Mouse (Mus musculus) liver, adult (tissue): ENCODE data around the gene Unc5c.

Source experiments
- GATA4 ChIP-seq: IDR thresholded peaks from 2 replicates; pipeline ENCODE4 v1.6.1; 2014; ENCODE audit warnings: mild to moderate bottlenecking, low read length; ENCODE audit not compliant: insufficient replicate concordance

Unc5c gene

GRCm38 (mm10) chr3:141577382-141577781 is 112.4 kb downstream of the Unc5c start:
- no peak for TF ChIP-seq GATA4

- TF ChIP-seq GATA4 = no peak
Measured at GRCm38 (mm10) chr3:141581190-141581891, 116.3 kb downstream of the Unc5c start.

GRCm38 (mm10) chr3:141581892-141582214 is 116.8 kb downstream of the Unc5c start:
- no peak for TF ChIP-seq GATA4

- no peak for TF ChIP-seq GATA4
Measured at GRCm38 (mm10) chr3:141583180-141583579, 118.2 kb downstream of the Unc5c start.

GRCm38 (mm10) chr3:141589392-141590012 is 124.5 kb downstream of the Unc5c start:
- TF ChIP-seq GATA4 = no peak

- no peak for TF ChIP-seq GATA4
Measured at GRCm38 (mm10) chr3:141593249-141593648, 128.2 kb downstream of the Unc5c start.

GRCm38 (mm10) chr3:141594120-141594519 is 129.1 kb downstream of the Unc5c start:
- no peak for TF ChIP-seq GATA4

GRCm38 (mm10) chr3:141595073-141595472 is 130.1 kb downstream of the Unc5c start:
- TF ChIP-seq GATA4 = no peak

- TF ChIP-seq GATA4 = no peak
Measured at GRCm38 (mm10) chr3:141596461-141596860, 131.4 kb downstream of the Unc5c start.

GRCm38 (mm10) chr3:141596881-141597280 is 131.9 kb downstream of the Unc5c start:
- no peak for TF ChIP-seq GATA4

GRCm38 (mm10) chr3:141597974-141598373 is 133.0 kb downstream of the Unc5c start:
- no peak for TF ChIP-seq GATA4

- no peak for TF ChIP-seq GATA4
Measured at GRCm38 (mm10) chr3:141598936-141599335, 133.9 kb downstream of the Unc5c start.

GRCm38 (mm10) chr3:141601072-141601549 is 136.1 kb downstream of the Unc5c start:
- no peak for TF ChIP-seq GATA4

- TF ChIP-seq GATA4 = no peak
Measured at GRCm38 (mm10) chr3:141616718-141617117, 151.7 kb downstream of the Unc5c start.

GRCm38 (mm10) chr3:141618675-141619074 is 153.7 kb downstream of the Unc5c start:
- no peak for TF ChIP-seq GATA4

- TF ChIP-seq GATA4 = no peak
Measured at GRCm38 (mm10) chr3:141621496-141621895, 156.5 kb downstream of the Unc5c start.
